Mouse (Mus musculus) kidney, adult 2 months (tissue): Measurements from ENCODE around the gene Cutal. TPM values are rescaled to one million over a fixed set of nuclear protein-coding genes. Genes with fewer than 3 reads are reported as not detected.

Experiments
- DNase-seq: peaks from one replicate; pipeline ENCODE4 v3.0.0; 2021
- H3K27ac ChIP-seq: fragments of 200-500 bp; 2 replicates; pipeline ENCODE4 v1.5.1; 2012; ENCODE audit warnings: low read depth, low read length, control low read depth, inconsistent platforms; ENCODE audit not compliant: insufficient read depth
- H3K27me3 ChIP-seq: fragments of 200-500 bp; replicated peaks from 2 replicates; pipeline ENCODE4 v1.6.1; 2012; ENCODE audit warnings: mild to moderate bottlenecking, moderate library complexity, low read length, inconsistent platforms; ENCODE audit not compliant: control insufficient read depth, insufficient read depth
- H3K36me3 ChIP-seq: fragments of 200-500 bp; 2 replicates; pipeline ENCODE4 v1.6.1; 2012; ENCODE audit warnings: mild to moderate bottlenecking, moderate library complexity, low read length, inconsistent platforms; ENCODE audit not compliant: control insufficient read depth, insufficient read depth
- H3K4me1 ChIP-seq: fragments of 200-500 bp; 2 replicates; pipeline ENCODE4 v1.6.1; 2011; ENCODE audit warnings: low read length; ENCODE audit not compliant: control insufficient read depth, insufficient read depth
- H3K4me3 ChIP-seq: fragments of 200-500 bp; 2 replicates; pipeline ENCODE4 v1.5.1; 2011; ENCODE audit warnings: mild to moderate bottlenecking, low read depth, low read length, control low read depth; ENCODE audit not compliant: insufficient read depth
- CTCF ChIP-seq: fragments of 200-500 bp; conservative IDR thresholded peaks from 2 replicates; pipeline ENCODE4 v1.5.1; 2011; ENCODE audit warnings: low read depth, mild to moderate bottlenecking, control low read depth, low read length, moderate library complexity, mixed read lengths; ENCODE audit not compliant: insufficient read depth, insufficient read length
- POLR2A ChIP-seq: fragments of 200-500 bp; IDR thresholded peaks from one replicate; pipeline ENCODE4 v1.6.1; 2011; ENCODE audit warnings: low read depth, low read length, control low read depth
- WGBS: fragments of 180-500 bp; shearing (Covaris S2); methylation state at CpG from one replicate; pipeline ENCODE4 v1.1.7; 2018; 5-methylcytosine and 5-hydroxymethylcytosine counted together
- polyA plus RNA-seq: library from polyadenylated mRNA; depleted of rRNA; stranded (reverse); fragments of >200 nt; gene quantifications from 2 replicates; pipeline ENCODE4 v1.2.3, GENCODE M21; 2012; rRNA removed

The Cutal gene
- polyA plus RNA-seq, 1 experiment = 208 TPM

DNA sequence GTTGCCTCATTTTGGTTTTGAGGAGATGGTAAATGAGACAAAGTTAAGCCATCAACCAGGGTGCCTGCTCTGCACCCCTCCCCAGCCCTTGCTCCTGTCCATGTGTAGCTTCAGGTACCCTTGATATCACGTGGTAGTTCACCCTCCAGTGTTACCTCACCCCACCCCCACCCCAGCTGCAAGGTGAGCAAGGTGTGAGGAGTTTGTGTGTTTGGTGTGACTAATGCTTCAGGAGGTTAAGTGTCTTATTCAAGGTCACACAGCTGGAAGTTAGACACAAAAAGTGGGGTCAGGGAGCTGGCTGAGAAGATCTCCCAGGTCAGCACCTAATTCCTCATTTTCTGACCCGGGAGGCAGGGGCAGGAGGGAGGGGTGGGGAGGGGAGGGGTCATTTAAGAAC is 48.5 kb downstream of the Cutal start:
- H3K27me3 ChIP-seq = no peaks in the 10 kb centered on the region
- 32% methylated on average over 2 of the region's 2 CpGs for WGBS
- H3K4me3 ChIP-seq = no peak overlapping the region
- no peaks in the 10 kb centered on the region for H3K36me3 ChIP-seq
- TF ChIP-seq POLR2A (no peak), CTCF (no peak)
- H3K27ac ChIP-seq = no peak overlapping the region
- no peaks in the 10 kb centered on the region for H3K4me1 ChIP-seq
- no peak for DNase-seq

DNA sequence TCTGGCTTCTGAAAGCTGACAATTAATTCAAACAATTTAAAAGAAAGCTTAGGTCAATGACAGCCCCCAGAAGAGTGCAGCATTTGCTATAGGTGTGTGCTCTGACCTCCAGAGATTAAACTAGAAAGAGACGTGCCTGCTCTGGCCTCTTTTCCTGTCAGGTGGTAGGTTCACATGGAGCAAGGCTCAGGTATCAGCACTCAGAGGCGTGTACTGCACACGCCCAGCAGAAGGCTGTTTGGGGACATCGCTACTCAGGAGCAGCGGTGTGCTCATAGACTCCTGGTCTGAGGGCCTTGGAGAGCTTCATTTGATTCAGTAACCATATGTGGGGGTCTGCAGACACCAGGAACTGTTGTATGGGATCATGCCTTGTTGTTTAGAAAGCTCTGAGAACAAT is 53.1 kb downstream of the Cutal start:
- no peak for DNase-seq
- WGBS = 71% methylated on average over 5 of the region's 5 CpGs
- Histone ChIP-seq H3K4me1 (no peaks in the 10 kb centered on the region), H3K4me3 (no peak overlapping the region), H3K36me3 (no peaks in the 10 kb centered on the region), H3K27ac (no peak overlapping the region), H3K27me3 (no peaks in the 10 kb centered on the region)
- no peak for TF ChIP-seq CTCF
- no peak for TF ChIP-seq POLR2A

- H3K27ac ChIP-seq = no peak overlapping the region
- no peaks in the 10 kb centered on the region for H3K27me3 ChIP-seq
- 22% methylated on average over 5 of the region's 5 CpGs for WGBS
- H3K4me1 ChIP-seq = no peaks in the 10 kb centered on the region
- no peaks in the 10 kb centered on the region for H3K36me3 ChIP-seq
- peak; percentile 39 for DNase-seq
- TF ChIP-seq CTCF = no peak
- TF ChIP-seq POLR2A = no peak
- H3K4me3 ChIP-seq = no peak overlapping the region
These were observed 63.3 kb downstream of the Cutal start for GRCm38 (mm10) chr2:34937460-34937859.

DNA sequence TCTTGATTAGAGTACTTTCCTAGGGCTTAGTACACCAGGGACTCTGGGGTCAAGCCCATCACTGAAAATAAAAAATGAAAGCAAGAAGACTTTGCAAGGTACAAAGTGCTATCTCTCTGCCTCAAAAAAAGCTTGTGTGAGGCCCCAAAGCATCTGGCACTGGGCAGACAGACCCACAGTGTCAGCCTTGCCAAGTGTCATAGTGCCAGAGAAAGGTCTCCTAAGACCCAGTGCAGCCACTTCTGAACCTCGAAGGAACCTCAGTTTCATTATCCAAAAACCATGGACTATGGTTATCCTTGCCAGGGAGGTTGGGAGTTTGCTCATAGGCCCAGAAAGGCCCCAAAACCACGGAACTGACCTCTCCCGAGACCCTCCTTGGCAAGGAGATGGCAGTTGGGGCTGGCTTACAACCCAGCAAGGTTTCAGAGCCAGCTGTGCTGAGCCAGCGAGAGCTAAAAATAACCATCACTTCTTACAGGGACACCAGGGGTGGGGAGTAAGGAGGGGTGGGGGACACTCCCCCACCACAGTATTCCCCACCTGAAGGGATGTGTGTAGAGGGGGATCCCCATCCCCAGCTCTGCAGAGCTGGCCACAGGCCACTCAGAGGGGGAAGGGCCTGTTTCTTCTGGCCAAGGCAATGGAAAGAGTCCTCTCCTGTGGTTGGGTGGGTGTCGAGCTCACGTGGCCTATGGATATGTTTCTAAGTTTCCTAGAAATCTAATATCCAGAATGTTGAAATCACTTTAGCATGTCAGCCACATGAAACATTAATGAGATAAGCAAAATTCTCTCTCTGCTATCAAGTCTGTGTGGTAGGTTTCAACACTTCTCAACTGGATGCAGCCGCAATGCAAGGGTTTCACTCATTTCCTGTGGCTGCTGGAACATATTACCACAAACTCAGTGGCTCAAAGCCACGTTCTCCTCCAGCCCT is 64.3 kb downstream of the Cutal start:
- Histone ChIP-seq H3K36me3 (no peaks in the 10 kb centered on the region), H3K4me3 (no peak overlapping the region), H3K27ac (no peak overlapping the region), H3K4me1 (no peaks in the 10 kb centered on the region), H3K27me3 (no peaks in the 10 kb centered on the region)
- DNase-seq = peak; percentile 34
- TF ChIP-seq CTCF = no peak
- WGBS = 65% methylated on average over 8 of the region's 8 CpGs

GRCm38 (mm10) chr2:34940246-34940645 is 66.0 kb downstream of the Cutal start:
- Histone ChIP-seq H3K36me3 (no peaks in the 10 kb centered on the region), H3K27ac (no peak overlapping the region), H3K27me3 (no peaks in the 10 kb centered on the region), H3K4me3 (no peak overlapping the region), H3K4me1 (no peaks in the 10 kb centered on the region)
- 84% methylated on average over 5 of the region's 5 CpGs for WGBS
- TF ChIP-seq POLR2A (no peak), CTCF (no peak)
- no peak for DNase-seq

DNA sequence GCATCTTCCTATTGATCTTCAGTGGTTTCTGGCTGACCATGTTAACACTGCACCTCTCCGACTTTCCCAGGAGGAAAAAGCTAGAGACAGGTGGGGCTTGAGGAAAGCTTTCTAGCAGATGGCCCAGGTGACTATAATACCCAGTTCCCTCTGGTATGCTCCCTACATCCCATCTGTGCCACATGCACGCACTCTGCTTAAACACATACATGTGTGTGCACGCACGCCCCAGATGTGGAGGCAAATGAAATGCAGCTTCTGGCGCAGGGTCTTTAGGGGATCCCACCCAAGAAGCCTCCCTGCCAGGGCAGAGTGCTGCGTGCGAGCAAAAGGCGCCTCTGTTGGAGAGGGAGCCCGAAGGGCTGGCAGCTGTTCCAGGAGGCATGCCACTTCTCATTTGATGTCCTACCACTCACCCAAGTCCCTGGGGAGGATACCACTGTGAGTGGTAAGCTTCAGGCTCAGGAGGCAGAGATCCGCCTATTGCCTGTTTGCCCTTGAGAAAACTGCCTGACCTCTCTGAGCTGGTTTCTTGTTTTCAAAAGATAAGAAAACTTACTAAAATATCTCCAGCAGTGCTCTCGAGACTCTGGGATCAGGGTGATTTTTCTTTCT is 67.0 kb downstream of the Cutal start:
- Histone ChIP-seq H3K4me3 (no peak overlapping the region), H3K27ac (no peak overlapping the region), H3K4me1 (no peaks in the 10 kb centered on the region), H3K27me3 (no peaks in the 10 kb centered on the region), H3K36me3 (no peaks in the 10 kb centered on the region)
- no peak for DNase-seq
- 86% methylated on average over 11 of the region's 11 CpGs for WGBS
- TF ChIP-seq POLR2A = no peak
- no peak for TF ChIP-seq CTCF

Other genes with a start within 250 kb of the Cutal start
- gene Gapvd1, start 119.2 kb upstream of the Cutal start, polyA plus RNA-seq = 14.0 and 16.0 TPM in 2 replicates
- 441 and 489 TPM in 2 replicates for gene Hspa5, start 102.4 kb upstream of the Cutal start, polyA plus RNA-seq
- gene Rabepk, start 74.5 kb upstream of the Cutal start, polyA plus RNA-seq = 25.8 and 28.1 TPM in 2 replicates
- 29.4 and 34.1 TPM in 2 replicates for gene Fbxw2, start 48.1 kb upstream of the Cutal start, polyA plus RNA-seq
- 0.07 TPM in 1 of 2 replicates, not detected in the other for gene Gm34653, start 41.4 kb upstream of the Cutal start, polyA plus RNA-seq
- gene Psmd5, start 572 bp downstream of the Cutal start, polyA plus RNA-seq = 29.7 and 31.7 TPM in 2 replicates
- gene Phf19, start 39.6 kb downstream of the Cutal start, polyA plus RNA-seq = 0.60 and 0.66 TPM in 2 replicates
- 4.3 and 9.3 TPM in 2 replicates for gene Traf1, start 87.4 kb downstream of the Cutal start, polyA plus RNA-seq
- 0.13 TPM in 1 of 2 replicates, not detected in the other for gene Hc, start 187.0 kb downstream of the Cutal start, polyA plus RNA-seq
- gene AI182371, start 227.1 kb downstream of the Cutal start, polyA plus RNA-seq = 0.16 and 0.27 TPM in 2 replicates
- 5.5 and 7.2 TPM in 2 replicates for gene Cntrl, start 235.1 kb downstream of the Cutal start, polyA plus RNA-seq